Comparison of ENCODE assay signal across 8 mouse cellular contexts in genomic region chr8:120828279-120828678, GRCm38 (mm10).
DNase-seq lines count a peak whose midpoint lies in the region; TF ChIP-seq lines count a peak whose summit lies in the region.

No protein-coding gene starts in this region.

- TF ChIP-seq POLR2A in bone marrow macrophage, adult 2 months (IDR thresholded peaks at IDR 0.05; ENCODE audit: borderline replicate concordance, low read depth, low read length): no peak

- TF ChIP-seq CTCF in bone marrow macrophage, adult 2 months (IDR thresholded peaks at IDR 0.05; ENCODE audit: low read depth, low read length): peak; percentile 93

- H3K27ac ChIP-seq in bone marrow macrophage, adult 2 months (ENCODE audit: insufficient read depth, low read depth, low read length): no peak overlapping the region

- H3K4me3 ChIP-seq in bone marrow macrophage, adult 2 months (ENCODE audit: insufficient read depth, low read length): no peak overlapping the region

- peak; percentile 17 to 18 for DNase-seq in cerebellum, adult 18-20 months
- no peak for DNase-seq in cerebellum, postnatal 4 days (ENCODE audit: low spot score in 2 of 2)
- DNase-seq in left cerebral cortex, postnatal 4 days: peak; percentile 26
- no peak for DNase-seq in left cerebral cortex, postnatal 10 days (ENCODE audit: extremely low spot score in 1 of 2, low spot score in 2 of 2)
- peak; percentile 57 to 64 for DNase-seq in kidney, postnatal 4 days
- DNase-seq in spleen, adult 18-20 months: peak; percentile 26 to 58
- DNase-seq in layer of hippocampus, adult 11-12 months (ENCODE audit: low spot score): no peak

- no peaks in the 10 kb centered on the region for H3K4me1 ChIP-seq in bone marrow macrophage, adult 2 months (ENCODE audit: control insufficient read depth, insufficient read depth, low read length)

- intact Hi-C loops in left cerebral cortex, postnatal 4 days (cut with DNase I): no loop called here
- intact Hi-C loops in left cerebral cortex, postnatal 10 days (cut with DNase I): loop anchor here (10.0 kb wide), 1 partner anchor 687 kb away; no protein-coding TSS in a partner anchor

Comparison
In these comparisons a context has a peak if more than half of its experiments do, and no peak if none do; other contexts are left out.
1. DNase-seq: peak in cerebellum, adult 18-20 months (2 of 2), left cerebral cortex, postnatal 4 days (single experiment), kidney, postnatal 4 days (2 of 2) and spleen, adult 18-20 months (2 of 2); none in cerebellum, postnatal 4 days (0 of 2), left cerebral cortex, postnatal 10 days (0 of 2) and layer of hippocampus, adult 11-12 months (single experiment).